Mouse (Mus musculus): Measurements from ENCODE around the gene Commd6. TPM values are rescaled to one million over a fixed set of nuclear protein-coding genes. Genes with fewer than 3 reads are reported as not detected.

Commd6 gene
- total and polyA plus RNA-seq, 2 experiments = 20.7 to 43.6 TPM

GRCm38 (mm10) chr14:101666056-101666455 lies 25.6 kb upstream of the Commd6 start:
- TF ChIP-seq POLR2A (IDR thresholded peaks at IDR 0.05; ENCODE audit: extremely low read depth, insufficient read depth, low read length) = no peak
- no peak for TF ChIP-seq CTCF (IDR thresholded peaks at IDR 0.05; ENCODE audit: low read depth, low read length)
- no peak for DNase-seq (ENCODE audit: extremely low read depth, low read depth, low spot score)
- no peak overlapping the region for H3K4me3 ChIP-seq (ENCODE audit: insufficient read depth, low read depth, low read length)
- H3K27ac ChIP-seq (replicated peaks; ENCODE audit: insufficient read depth, low read depth, low read length) = no peak overlapping the region
- no peaks in the 10 kb centered on the region for H3K4me1 ChIP-seq (ENCODE audit: control insufficient read depth, insufficient read depth, low read length)
- H3K79me2 ChIP-seq (ENCODE audit: control insufficient read depth, insufficient read depth, low read length) = no peaks in the 10 kb centered on the region
- peaks cover 18% of the 10 kb centered on the region for H3K36me3 ChIP-seq (ENCODE audit: control insufficient read depth, insufficient read depth, low read length)
- no peaks in the 10 kb centered on the region for H3K27me3 ChIP-seq (ENCODE audit: control insufficient read depth, insufficient read depth, low read length)
- 95% methylated on average over 7 of the region's 7 CpGs for whole genome bisulfite sequencing
- no peak overlapping the region for H3K9ac ChIP-seq (ENCODE audit: low read depth, low read length)

- WGBS = 90% methylated on average over 3 of the region's 3 CpGs
- Histone ChIP-seq H3K4me3 (ENCODE audit: insufficient read depth, low read depth, low read length) (no peak overlapping the region), H3K9ac (ENCODE audit: low read depth, low read length) (no peak overlapping the region), H3K27me3 (ENCODE audit: control insufficient read depth, insufficient read depth, low read length) (no peaks in the 10 kb centered on the region), H3K4me1 (ENCODE audit: control insufficient read depth, insufficient read depth, low read length) (no peaks in the 10 kb centered on the region), H3K36me3 (ENCODE audit: control insufficient read depth, insufficient read depth, low read length) (peaks cover 11% of the 10 kb centered on the region), H3K27ac (replicated peaks; ENCODE audit: insufficient read depth, low read depth, low read length) (no peak overlapping the region), H3K79me2 (ENCODE audit: control insufficient read depth, insufficient read depth, low read length) (no peaks in the 10 kb centered on the region)
- TF ChIP-seq POLR2A (IDR thresholded peaks at IDR 0.05; ENCODE audit: extremely low read depth, insufficient read depth, low read length) = no peak
- TF ChIP-seq CTCF (IDR thresholded peaks at IDR 0.05; ENCODE audit: low read depth, low read length) = no peak
- DNase-seq (ENCODE audit: extremely low read depth, low read depth, low spot score) = no peak
Measured at GRCm38 (mm10) chr14:101664274-101664673, 23.8 kb upstream of the Commd6 start.

GRCm38 (mm10) chr14:101661654-101662412 lies 21.3 kb upstream of the Commd6 start:
- H3K27me3 ChIP-seq (ENCODE audit: control insufficient read depth, insufficient read depth, low read length) = no peaks in the 10 kb centered on the region
- peaks cover 4% of the 10 kb centered on the region for H3K36me3 ChIP-seq (ENCODE audit: control insufficient read depth, insufficient read depth, low read length)
- no peak overlapping the region for H3K4me3 ChIP-seq (ENCODE audit: insufficient read depth, low read depth, low read length)
- H3K79me2 ChIP-seq (ENCODE audit: control insufficient read depth, insufficient read depth, low read length) = no peaks in the 10 kb centered on the region
- no peak for DNase-seq (ENCODE audit: extremely low read depth, low read depth, low spot score)
- no peak for TF ChIP-seq POLR2A (IDR thresholded peaks at IDR 0.05; ENCODE audit: extremely low read depth, insufficient read depth, low read length)
- no peak for TF ChIP-seq CTCF (IDR thresholded peaks at IDR 0.05; ENCODE audit: low read depth, low read length)
- H3K4me1 ChIP-seq (ENCODE audit: control insufficient read depth, insufficient read depth, low read length) = no peaks in the 10 kb centered on the region
- WGBS = 71% methylated on average over 3 of the region's 3 CpGs
- H3K27ac ChIP-seq (replicated peaks; ENCODE audit: insufficient read depth, low read depth, low read length) = no peak overlapping the region
- H3K9ac ChIP-seq (ENCODE audit: low read depth, low read length) = no peak overlapping the region

GRCm38 (mm10) chr14:101656307-101656706 lies 15.8 kb upstream of the Commd6 start:
- Histone ChIP-seq H3K9ac (ENCODE audit: low read depth, low read length) (no peak overlapping the region), H3K79me2 (ENCODE audit: control insufficient read depth, insufficient read depth, low read length) (peaks cover 6% of the 10 kb centered on the region; the same call in 1 of the 2 replicates), H3K4me3 (ENCODE audit: insufficient read depth, low read depth, low read length) (no peak overlapping the region), H3K27me3 (ENCODE audit: control insufficient read depth, insufficient read depth, low read length) (no peaks in the 10 kb centered on the region), H3K4me1 (ENCODE audit: control insufficient read depth, insufficient read depth, low read length) (peaks cover 3% of the 10 kb centered on the region; the same call in 1 of the 2 replicates), H3K27ac (replicated peaks; ENCODE audit: insufficient read depth, low read depth, low read length) (no peak overlapping the region), H3K36me3 (ENCODE audit: control insufficient read depth, insufficient read depth, low read length) (no peaks in the 10 kb centered on the region)
- WGBS = 79% methylated on average over 10 of the region's 10 CpGs
- no peak for TF ChIP-seq CTCF (IDR thresholded peaks at IDR 0.05; ENCODE audit: low read depth, low read length)
- no peak for TF ChIP-seq POLR2A (IDR thresholded peaks at IDR 0.05; ENCODE audit: extremely low read depth, insufficient read depth, low read length)
- DNase-seq (ENCODE audit: extremely low read depth, low read depth, low spot score) = no peak

- no peaks in the 10 kb centered on the region for H3K36me3 ChIP-seq (ENCODE audit: control insufficient read depth, insufficient read depth, low read length)
- no peak for TF ChIP-seq POLR2A (IDR thresholded peaks at IDR 0.05; ENCODE audit: extremely low read depth, insufficient read depth, low read length)
- TF ChIP-seq CTCF (IDR thresholded peaks at IDR 0.05; ENCODE audit: low read depth, low read length) = no peak
- peaks cover 6% of the 10 kb centered on the region; the same call in 1 of the 2 replicates for H3K79me2 ChIP-seq (ENCODE audit: control insufficient read depth, insufficient read depth, low read length)
- 2% methylated on average over 10 of the region's 10 CpGs for WGBS
- no peak overlapping the region for H3K27ac ChIP-seq (replicated peaks; ENCODE audit: insufficient read depth, low read depth, low read length)
- no peaks in the 10 kb centered on the region for H3K27me3 ChIP-seq (ENCODE audit: control insufficient read depth, insufficient read depth, low read length)
- H3K9ac ChIP-seq (ENCODE audit: low read depth, low read length) = peak overlapping the region; percentile 86
- no peak for DNase-seq (ENCODE audit: extremely low read depth, low read depth, low spot score)
- H3K4me3 ChIP-seq (ENCODE audit: insufficient read depth, low read depth, low read length) = peak overlapping the region; percentile 80
- H3K4me1 ChIP-seq (ENCODE audit: control insufficient read depth, insufficient read depth, low read length) = peaks cover 3% of the 10 kb centered on the region; the same call in 1 of the 2 replicates
Measured at GRCm38 (mm10) chr14:101654526-101654909, 14.0 kb upstream of the Commd6 start.

Data from liver, adult 2 months (tissue).